Mouse (Mus musculus) embryo, embryonic 11 days (tissue): ENCODE measurements around the gene Muc2.

Source experiments
- DNase-seq: peaks from one replicate; pipeline ENCODE4 v3.0.0-alpha.2; 2015

Gene Muc2

GRCm38 (mm10) chr7:141770988-141771387, 80.8 kb downstream of the Muc2 start:
- no peak for DNase-seq

- no peak for DNase-seq
Observed at GRCm38 (mm10) chr7:141772058-141772557, 82.0 kb downstream of the Muc2 start.

- DNase-seq: no peak
Observed at GRCm38 (mm10) chr7:141774855-141775254, 84.7 kb downstream of the Muc2 start.

- DNase-seq: no peak
Observed at GRCm38 (mm10) chr7:141776199-141776598, 86.1 kb downstream of the Muc2 start.

GRCm38 (mm10) chr7:141788677-141789452, 98.7 kb downstream of the Muc2 start, which contains the start of gene Muc5ac:
TSS of gene Muc5ac (plus strand) at chr7:141788972.
- no peak for DNase-seq

- DNase-seq: no peak
Observed at GRCm38 (mm10) chr7:141794251-141794650, 104.1 kb downstream of the Muc2 start.

- no peak for DNase-seq
Observed at GRCm38 (mm10) chr7:141803206-141803605, 113.1 kb downstream of the Muc2 start.
